Mouse (Mus musculus): ENCODE measurements around the gene Kif5c.

The Kif5c gene

DNA sequence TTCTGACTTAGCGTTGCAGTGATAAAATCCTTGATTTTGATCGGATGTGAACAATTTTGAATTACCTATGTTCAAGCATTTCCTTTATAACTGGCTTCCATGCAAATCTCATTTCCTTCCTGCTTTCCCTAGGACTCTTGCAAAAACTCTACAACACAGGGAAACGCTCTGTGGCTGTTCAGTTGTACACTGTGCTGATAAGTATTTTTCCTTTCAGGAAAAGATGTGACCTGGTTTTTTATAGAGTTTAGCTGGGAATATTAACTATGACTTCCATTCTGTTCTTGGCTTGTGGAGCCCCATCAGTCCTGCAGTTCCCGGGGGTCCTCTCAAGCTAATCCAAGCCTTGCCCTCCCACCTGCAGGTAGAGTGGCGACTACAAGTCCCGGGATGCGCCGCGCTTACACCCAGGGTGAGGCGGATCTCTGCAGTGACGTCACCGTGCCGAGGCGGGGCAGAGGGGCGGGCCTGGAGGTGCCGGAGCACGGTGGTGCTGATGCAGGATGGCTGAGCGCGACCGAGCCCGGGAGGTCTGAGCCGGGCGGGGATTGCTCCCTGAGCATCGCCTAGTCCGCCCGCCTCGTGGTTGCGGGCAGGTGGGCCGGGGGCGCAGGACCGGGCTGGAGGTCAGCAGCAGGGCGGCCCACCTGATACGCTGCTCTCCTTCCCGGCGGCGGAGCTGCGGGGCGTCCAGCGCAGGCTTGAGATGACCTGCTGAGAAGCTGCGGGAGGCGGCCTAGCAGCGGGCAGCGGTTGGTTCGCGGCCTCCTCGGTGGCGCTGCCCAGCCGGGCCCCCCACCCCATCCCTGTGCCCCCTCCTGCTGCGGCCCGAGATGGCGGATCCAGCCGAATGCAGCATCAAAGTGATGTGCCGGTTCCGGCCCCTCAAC is at the start of gene Kif5c:
Gene Kif5c, plus strand, starts transcription at position 470 of the 890 bp plus-strand sequence.
- peak; percentile 80 for DNase-seq (ENCODE audit: low spot score)

DNA sequence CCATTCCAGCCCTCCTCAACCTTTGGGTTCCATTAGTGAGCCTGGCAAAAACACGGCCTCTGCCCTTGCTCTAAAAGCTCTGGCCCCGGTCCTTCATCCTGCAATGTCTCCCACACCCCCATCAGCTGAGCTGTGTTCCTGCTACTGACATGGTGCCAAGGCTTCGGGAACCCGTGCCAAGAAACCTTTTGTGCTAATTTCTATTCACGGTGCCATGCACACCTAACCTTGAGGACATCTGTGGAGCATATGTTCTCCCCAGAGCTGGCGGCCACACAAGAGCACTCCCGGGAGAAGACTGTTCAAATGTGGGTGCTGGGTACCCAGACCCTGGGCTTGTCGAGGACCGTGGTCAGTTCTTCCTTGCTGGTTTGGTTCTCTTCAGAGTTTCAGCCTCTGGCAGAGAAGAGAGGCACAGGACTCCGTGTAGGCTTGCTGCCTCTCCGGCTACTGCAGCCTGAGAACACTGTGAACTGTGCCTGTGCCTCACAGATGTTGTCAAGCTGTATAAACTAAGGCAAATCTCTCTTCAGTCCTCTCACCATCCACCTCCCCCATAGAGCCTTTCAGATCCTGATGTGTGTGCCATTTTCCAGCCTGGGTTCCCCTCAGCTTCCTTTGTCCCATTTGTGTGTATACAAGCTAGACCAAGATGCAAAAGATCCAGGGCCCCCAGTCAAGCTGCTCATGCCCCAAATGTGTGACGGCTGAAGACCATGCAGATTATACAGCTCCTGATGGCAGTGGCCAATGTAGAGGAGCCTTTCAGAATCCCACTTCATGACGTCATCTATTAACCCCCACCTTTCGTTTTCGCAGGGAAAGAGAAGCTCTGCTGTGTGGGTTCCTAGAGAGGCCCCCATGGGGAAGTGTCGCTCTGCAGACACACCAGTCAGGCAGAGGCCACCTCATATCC is 49.0 kb upstream of the Kif5c start:
- peak; percentile 21 for DNase-seq (ENCODE audit: low spot score)

DNA sequence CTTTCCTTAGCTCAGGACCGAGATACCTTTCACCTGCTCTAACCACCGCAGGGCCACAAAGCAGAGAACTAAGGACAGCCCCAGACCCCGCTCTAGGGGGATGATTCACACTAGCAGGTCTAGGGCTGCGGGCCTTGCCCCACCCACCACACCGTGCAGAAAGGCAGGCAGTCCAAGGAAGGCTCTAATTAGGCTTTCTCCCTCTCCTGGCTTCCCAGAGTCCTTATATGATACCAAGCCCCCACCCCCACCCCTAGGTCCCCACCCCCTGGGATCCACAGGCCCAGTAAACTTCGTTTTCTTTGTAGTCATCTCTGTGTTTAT is 48.4 kb upstream of the Kif5c start:
- DNase-seq (ENCODE audit: low spot score), result no peak

GRCm38 (mm10) chr2:49571159-49571920 is 47.8 kb upstream of the Kif5c start:
- DNase-seq (ENCODE audit: low spot score), result no peak

- DNase-seq (ENCODE audit: low spot score), result no peak
Measured at GRCm38 (mm10) chr2:49572111-49572642, 46.9 kb upstream of the Kif5c start.

DNA sequence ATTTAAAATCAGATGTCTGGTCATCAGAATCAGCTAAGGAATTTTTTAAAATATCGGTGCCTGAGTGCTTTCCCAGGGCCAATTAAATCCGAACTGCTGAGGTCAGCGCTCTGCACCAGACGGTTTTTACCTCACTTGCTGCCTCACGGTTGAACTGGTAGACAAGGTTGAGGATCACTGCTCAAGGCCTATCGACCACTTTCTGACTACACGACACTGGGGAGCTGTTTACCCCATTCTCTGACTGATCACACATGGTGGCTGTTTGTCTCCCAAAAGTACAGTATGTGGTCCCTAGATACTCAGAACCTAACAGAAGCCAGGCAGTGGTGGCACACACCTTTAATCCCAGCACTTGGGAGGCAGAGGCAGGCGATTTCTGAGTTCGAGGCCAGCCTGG is 46.4 kb upstream of the Kif5c start:
- DNase-seq (ENCODE audit: low spot score), result no peak

- DNase-seq (ENCODE audit: low spot score), result no peak
Measured at GRCm38 (mm10) chr2:49573282-49573681, 45.8 kb upstream of the Kif5c start.

DNA sequence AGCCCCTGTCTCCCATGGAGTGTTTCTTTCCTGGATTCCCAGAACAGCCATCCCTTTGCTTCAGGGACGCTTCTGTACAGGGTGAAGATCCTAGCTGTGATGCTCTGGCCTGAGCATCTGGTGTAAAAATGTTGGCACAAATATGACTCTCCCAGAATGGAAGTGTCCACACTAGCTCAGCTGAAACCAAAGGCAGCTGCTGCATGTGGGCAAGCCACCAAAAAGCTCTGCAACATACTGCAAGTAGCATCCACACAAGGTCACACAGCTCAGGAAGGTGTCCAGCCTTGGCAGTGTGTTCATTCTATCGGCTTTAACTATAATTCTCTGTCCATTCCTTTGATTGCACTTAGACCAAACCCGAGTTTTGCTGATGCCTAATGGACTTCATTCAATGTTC is 38.5 kb upstream of the Kif5c start:
- DNase-seq (ENCODE audit: low spot score), result no peak

DNA sequence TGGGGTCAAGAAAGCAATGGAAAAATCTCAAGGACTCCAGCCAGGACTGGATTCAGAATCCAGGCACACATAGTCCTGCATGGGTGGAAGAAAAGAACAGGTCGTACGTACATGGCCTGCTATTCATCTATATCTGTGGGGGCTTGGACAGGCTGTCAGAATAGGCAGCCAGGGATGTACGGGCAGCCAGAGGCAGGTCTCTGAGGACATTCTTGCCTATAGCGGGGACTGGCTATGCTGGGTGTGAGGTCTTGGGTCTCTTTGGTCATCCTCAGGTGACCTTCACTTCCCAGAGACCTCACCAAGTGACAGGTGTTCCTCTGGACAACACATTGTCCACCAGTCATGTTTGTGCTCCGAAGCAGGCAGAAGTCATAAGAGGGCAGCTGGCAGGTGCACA is 36.6 kb upstream of the Kif5c start:
- no peak for DNase-seq (ENCODE audit: low spot score)

DNA sequence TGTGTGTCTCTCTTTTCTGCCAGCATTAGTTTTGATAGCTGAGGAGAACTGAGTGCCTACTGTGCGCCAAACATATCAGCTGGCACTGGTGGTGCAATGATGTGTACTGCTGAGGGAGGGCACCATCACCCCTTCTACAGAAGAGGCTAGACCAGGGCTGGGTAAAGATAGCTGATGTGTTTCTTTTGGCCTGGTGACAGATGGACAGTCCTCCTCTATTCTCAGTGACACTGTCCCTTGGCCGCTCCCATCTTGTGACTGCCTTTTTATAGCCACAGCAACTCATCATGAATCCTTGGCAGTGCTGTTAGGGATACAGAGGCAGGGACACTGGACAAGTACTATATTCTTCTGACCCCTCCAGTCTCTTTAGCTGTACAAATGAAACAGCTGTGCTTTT is 35.8 kb upstream of the Kif5c start:
- no peak for DNase-seq (ENCODE audit: low spot score)

DNA sequence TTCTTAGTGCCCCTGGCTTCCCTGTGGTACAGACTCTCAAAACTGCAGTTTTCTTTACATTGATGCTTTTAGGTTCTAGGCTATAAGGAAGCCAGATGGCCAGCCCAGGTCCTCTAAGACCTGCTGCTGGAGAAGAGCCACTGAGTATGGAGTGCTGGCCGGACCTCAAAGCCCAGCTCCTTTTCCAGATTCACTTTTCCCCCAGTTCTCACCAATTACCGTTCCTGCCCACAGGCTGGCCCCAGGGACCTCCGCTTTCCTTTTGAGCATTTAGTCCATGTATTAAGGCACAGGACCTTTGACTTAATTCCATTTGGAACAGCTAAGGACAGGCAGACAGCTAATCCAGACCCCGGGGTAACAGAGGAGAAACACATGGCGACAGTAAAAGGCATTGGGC is 28.6 kb upstream of the Kif5c start:
- DNase-seq (ENCODE audit: low spot score), result no peak

- DNase-seq (ENCODE audit: low spot score), result no peak
Measured at GRCm38 (mm10) chr2:49592926-49593325, 26.2 kb upstream of the Kif5c start.

GRCm38 (mm10) chr2:49594886-49595285 is 24.2 kb upstream of the Kif5c start:
- peak; percentile 5 for DNase-seq (ENCODE audit: low spot score)

DNA sequence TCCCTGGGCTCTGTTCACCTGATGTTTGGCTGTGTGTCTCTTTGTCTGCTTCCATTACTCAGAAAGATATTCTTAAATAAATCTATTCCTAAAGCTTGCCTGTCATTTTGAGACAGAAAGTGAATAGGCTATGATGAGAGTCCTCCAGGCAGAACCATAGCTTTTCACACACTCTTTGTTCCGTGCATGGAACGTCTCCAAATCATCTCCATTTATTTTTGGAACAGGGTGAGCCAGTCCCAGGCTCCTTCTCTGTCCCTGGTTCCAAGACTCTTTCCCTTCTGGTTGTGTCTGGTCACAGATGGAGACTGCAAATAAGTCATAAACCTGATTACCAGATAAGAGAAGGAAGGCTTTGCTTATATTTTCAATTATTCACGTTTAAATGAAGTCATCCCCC is 22.8 kb upstream of the Kif5c start:
- DNase-seq (ENCODE audit: low spot score), result no peak

DNA sequence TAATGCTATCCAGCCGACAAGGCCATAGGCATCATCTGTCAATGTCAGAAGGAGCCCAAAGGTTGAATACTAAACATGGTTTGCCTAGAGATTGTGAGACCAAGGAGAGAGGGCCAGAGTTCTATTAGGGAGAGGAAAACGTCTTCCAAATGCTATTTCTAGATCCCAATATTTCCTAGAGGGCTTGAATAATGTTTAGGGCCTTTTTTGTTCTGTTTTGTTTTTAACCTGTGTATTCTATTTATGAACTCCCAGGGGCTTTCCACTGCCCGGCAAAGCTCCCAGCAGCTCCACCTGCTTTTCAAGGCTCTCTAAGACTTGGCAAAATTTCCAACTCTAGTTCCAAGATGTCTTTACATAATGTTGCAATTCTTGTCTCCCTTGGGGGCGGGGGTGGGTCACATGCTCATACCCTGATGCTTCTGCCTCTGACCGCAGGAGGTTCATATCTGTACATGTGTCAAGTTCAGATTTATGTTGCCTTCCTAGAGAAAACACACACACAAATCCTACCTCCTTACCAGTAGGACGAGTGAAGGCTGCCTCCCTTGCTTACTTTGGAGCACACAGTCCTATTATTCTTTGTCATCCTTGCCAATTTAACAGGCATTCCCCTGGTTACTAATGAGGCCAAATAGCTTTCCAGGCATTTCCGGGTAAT is 18.9 kb upstream of the Kif5c start:
- peak; percentile 16 for DNase-seq (ENCODE audit: low spot score)

- DNase-seq (ENCODE audit: low spot score), result no peak
Measured at GRCm38 (mm10) chr2:49602791-49603349, 16.2 kb upstream of the Kif5c start.

DNA sequence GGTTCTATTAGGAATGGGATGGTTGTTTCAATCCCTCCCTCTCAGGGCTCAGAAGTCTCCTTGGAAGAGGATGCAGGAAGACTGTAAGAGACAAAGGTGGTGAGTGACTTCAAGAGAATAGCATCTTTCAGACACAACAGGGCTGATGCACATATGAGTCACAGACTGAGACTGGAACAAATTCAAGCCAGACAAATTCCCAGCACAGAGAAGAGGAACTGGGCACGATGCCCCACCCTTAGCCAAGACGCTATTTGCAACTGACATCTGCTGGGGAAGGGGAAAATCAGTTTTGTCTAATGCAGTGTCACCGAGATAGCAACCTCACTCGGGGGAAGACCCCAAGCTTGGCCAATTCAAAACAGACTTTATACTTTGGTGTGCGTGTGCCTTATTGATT is 9.5 kb upstream of the Kif5c start:
- DNase-seq (ENCODE audit: low spot score), result no peak

- no peak for DNase-seq (ENCODE audit: low spot score)
Measured at GRCm38 (mm10) chr2:49616765-49617164, 2.3 kb upstream of the Kif5c start.

GRCm38 (mm10) chr2:49619719-49620522 is 823 bp downstream of the Kif5c start:
- no peak for DNase-seq (ENCODE audit: low spot score)

- no peak for DNase-seq (ENCODE audit: low spot score)
Measured at GRCm38 (mm10) chr2:49620626-49621117, 1.6 kb downstream of the Kif5c start.
